Comparison of ENCODE assay signal across 9 mouse cellular contexts in genomic region chrX:136868061-136869040, GRCm38 (mm10). TPM values are rescaled to one million over a fixed set of nuclear protein-coding genes. Genes with fewer than 3 reads are reported as not detected.
DNase-seq lines count a peak whose midpoint lies in the region; ATAC-seq and TF ChIP-seq lines count a peak whose summit lies in the region.
"Had no signal": no experiment of that assay in that cellular context is flagged by ENCODE, and none has a peak within 500 bp of the region (broad histone marks: within the 10 kb centered on the region; RNA-seq: fewer than 3 reads in every experiment).

Rab9b (minus strand) TSS chrX:136868755.

- H3K27me3 ChIP-seq in kidney, embryonic 14.5 days (ENCODE audit: control insufficient read depth, insufficient read depth, low read length) = no peaks in the 10 kb centered on the region; the same call in 1 of the 2 replicates
- H3K27me3 ChIP-seq in forebrain, embryonic 13.5 days = no peaks in the 10 kb centered on the region
- no peaks in the 10 kb centered on the region for H3K27me3 ChIP-seq in intestine, embryonic 16.5 days (replicated peaks; ENCODE audit: control insufficient read depth, insufficient read depth, low read length)
- no peaks in the 10 kb centered on the region for H3K27me3 ChIP-seq in limb, embryonic 14.5 days (ENCODE audit: control insufficient read depth, insufficient read depth, low read length)
- no peaks in the 10 kb centered on the region for H3K27me3 ChIP-seq in neural tube, embryonic 14.5 days (ENCODE audit: control insufficient read depth, insufficient read depth, low read length)

- no peak for DNase-seq in kidney, adult 18-20 months
- peak; percentile 2 for DNase-seq in limb, embryonic 14.5 days (ENCODE audit: low spot score)
- no peak for DNase-seq in adipocyte (ENCODE audit: low spot score)

- H3K27ac ChIP-seq in kidney, embryonic 14.5 days (ENCODE audit: low read depth, low read length) = no peak within 1 kb of the TSS
- peak within 1 kb of the TSS; percentile 19; the same call in 1 of the 2 replicates for H3K27ac ChIP-seq in forebrain, embryonic 13.5 days
- H3K27ac ChIP-seq in intestine, embryonic 16.5 days (ENCODE audit: low read length) = no peak within 1 kb of the TSS
- H3K27ac ChIP-seq in limb, embryonic 14.5 days (replicated peaks; ENCODE audit: low read depth, low read length) = no peak within 1 kb of the TSS
- peak within 1 kb of the TSS; percentile 58 for H3K27ac ChIP-seq in neural tube, embryonic 14.5 days (ENCODE audit: low read depth, low read length)

- H3K4me1 ChIP-seq in kidney, embryonic 14.5 days (ENCODE audit: control insufficient read depth, insufficient read depth, low read length) = no peaks in the 10 kb centered on the region
- H3K4me1 ChIP-seq in forebrain, embryonic 13.5 days = no peaks in the 10 kb centered on the region
- H3K4me1 ChIP-seq in intestine, embryonic 16.5 days (ENCODE audit: control insufficient read depth, insufficient read depth, low read length) = no peaks in the 10 kb centered on the region
- H3K4me1 ChIP-seq in limb, embryonic 14.5 days (ENCODE audit: control insufficient read depth, insufficient read depth, low read length) = no peaks in the 10 kb centered on the region
- H3K4me1 ChIP-seq in neural tube, embryonic 14.5 days (ENCODE audit: control insufficient read depth, insufficient read depth, low read length) = no peaks in the 10 kb centered on the region

- peak within 1 kb of the TSS; percentile 43 for H3K4me3 ChIP-seq in kidney, embryonic 14.5 days (ENCODE audit: low read length)
- H3K4me3 ChIP-seq in forebrain, embryonic 13.5 days = peak within 1 kb of the TSS; percentile 54
- H3K4me3 ChIP-seq in intestine, embryonic 16.5 days (ENCODE audit: low read length) = peak within 1 kb of the TSS; percentile 48
- peak within 1 kb of the TSS; percentile 44 for H3K4me3 ChIP-seq in limb, embryonic 14.5 days (replicated peaks; ENCODE audit: low read length)
- peak within 1 kb of the TSS; percentile 55 for H3K4me3 ChIP-seq in neural tube, embryonic 14.5 days (ENCODE audit: low read depth, low read length)

- H3K9ac ChIP-seq in kidney, embryonic 14.5 days (ENCODE audit: low read depth, low read length) = peak within 1 kb of the TSS; percentile 28; the same call in 1 of the 2 replicates
- peak within 1 kb of the TSS; percentile 63 for H3K9ac ChIP-seq in forebrain, embryonic 13.5 days
- H3K9ac ChIP-seq in intestine, embryonic 16.5 days (ENCODE audit: low read depth, low read length) = peak within 1 kb of the TSS; percentile 45; the same call in 1 of the 2 replicates
- peak within 1 kb of the TSS; percentile 40 for H3K9ac ChIP-seq in limb, embryonic 14.5 days (ENCODE audit: low read depth, low read length, severe bottlenecking)
- H3K9ac ChIP-seq in neural tube, embryonic 14.5 days (replicated peaks; ENCODE audit: low read depth, low read length) = peak within 1 kb of the TSS; percentile 60

- peak within 1 kb of the TSS; percentile 68 for H3K4me2 ChIP-seq in kidney, embryonic 14.5 days (replicated peaks; ENCODE audit: low read depth, low read length)
- H3K4me2 ChIP-seq in forebrain, embryonic 13.5 days = peak within 1 kb of the TSS; percentile 61
- peak within 1 kb of the TSS; percentile 79 for H3K4me2 ChIP-seq in intestine, embryonic 16.5 days (ENCODE audit: low read depth, low read length)
- peak within 1 kb of the TSS; percentile 65 for H3K4me2 ChIP-seq in limb, embryonic 14.5 days (replicated peaks; ENCODE audit: low read depth, low read length, severe bottlenecking)
- peak within 1 kb of the TSS; percentile 45 for H3K4me2 ChIP-seq in neural tube, embryonic 14.5 days (ENCODE audit: low read depth, low read length)

- TF ChIP-seq POLR2A in limb, embryonic 14.5 days (IDR thresholded peaks at IDR 0.05; ENCODE audit: borderline replicate concordance, extremely low read depth, insufficient read depth, insufficient read length) = no peak

- WGBS in kidney, embryonic 14.5 days = 20% methylated on average over 35 of the region's 36 CpGs
- WGBS in forebrain, embryonic 13.5 days = 23% methylated on average over 26 of the region's 36 CpGs
- 16% methylated on average over 20 of the region's 36 CpGs for WGBS in intestine, embryonic 16.5 days
- WGBS in limb, embryonic 14.5 days = 18% methylated on average over 36 of the region's 36 CpGs
- 16% methylated on average over 30 of the region's 36 CpGs for WGBS in neural tube, embryonic 14.5 days

- H3K9me3 ChIP-seq in kidney, embryonic 14.5 days (ENCODE audit: control insufficient read depth, low read length) = no peaks in the 10 kb centered on the region
- no peaks in the 10 kb centered on the region for H3K9me3 ChIP-seq in forebrain, embryonic 13.5 days (replicated peaks)
- H3K9me3 ChIP-seq in intestine, embryonic 16.5 days (ENCODE audit: control insufficient read depth, low read length) = no peaks in the 10 kb centered on the region
- no peaks in the 10 kb centered on the region for H3K9me3 ChIP-seq in limb, embryonic 14.5 days (ENCODE audit: control insufficient read depth, low read length)
- H3K9me3 ChIP-seq in neural tube, embryonic 14.5 days (ENCODE audit: control insufficient read depth, low read length) = no peaks in the 10 kb centered on the region

- peak; percentile 78 for ATAC-seq in kidney, embryonic 14.5 days (ENCODE audit: low FRiP score, low TSS enrichment)
- ATAC-seq in cerebellum, adult (ENCODE audit: insufficient number of reproducible peaks, low FRiP score, low TSS enrichment) = peak; percentile 94
- ATAC-seq in forebrain, embryonic 13.5 days = peak; percentile 94
- peak; percentile 67 for ATAC-seq in intestine, embryonic 16.5 days
- ATAC-seq in limb, embryonic 14.5 days (ENCODE audit: low FRiP score, low read depth) = no peak
- ATAC-seq in neural tube, embryonic 14.5 days (ENCODE audit: low read depth) = peak; percentile 94

- no peaks in the 10 kb centered on the region for H3K36me3 ChIP-seq in kidney, embryonic 14.5 days (ENCODE audit: control insufficient read depth, insufficient read depth, low read length)
- H3K36me3 ChIP-seq in forebrain, embryonic 13.5 days (ENCODE audit: poor library complexity, severe bottlenecking) = no peaks in the 10 kb centered on the region
- H3K36me3 ChIP-seq in intestine, embryonic 16.5 days (ENCODE audit: control insufficient read depth, insufficient read depth, low read length) = no peaks in the 10 kb centered on the region
- H3K36me3 ChIP-seq in limb, embryonic 14.5 days (ENCODE audit: control insufficient read depth, insufficient read depth, low read length) = no peaks in the 10 kb centered on the region
- H3K36me3 ChIP-seq in neural tube, embryonic 14.5 days (ENCODE audit: control insufficient read depth, insufficient read depth, low read length) = no peaks in the 10 kb centered on the region

RNA-seq across cellular contexts. Expression of gene Rab9b, which starts in this region (rescaled TPM):
- 0.12 TPM in 1 of 2 replicates, not detected in the other for polyA plus RNA-seq in kidney, embryonic 14.5 days (2014; fragmentation: Nextera tagmentation; extraction: Ambion mirVana)
- 5.8 and 6.3 TPM in 2 replicates for polyA plus RNA-seq in forebrain, embryonic 13.5 days (2015; fragmentation: Nextera tagmentation; extraction: Ambion mirVana)
- polyA plus RNA-seq in intestine, embryonic 16.5 days (2015; fragmentation: Nextera tagmentation; extraction: Ambion mirVana) = 0.37 and 0.44 TPM in 2 replicates
- polyA plus RNA-seq in limb, embryonic 14.5 days (2012; rRNA removed) = 0.09 and 0.16 TPM in 2 replicates
- 0.23 and 0.44 TPM in 2 replicates for polyA plus RNA-seq in limb, embryonic 14.5 days (2014; fragmentation: Nextera tagmentation; extraction: Ambion mirVana)
- 29.1 and 29.8 TPM in 2 replicates for polyA plus RNA-seq in neural tube, embryonic 14.5 days (2014; fragmentation: Nextera tagmentation; extraction: Ambion mirVana)
- polyA plus RNA-seq: spleen, adult 2 months had no signal

Comparison
In these comparisons a context has a peak if more than half of its experiments do, and no peak if none do; other contexts are left out.
1. Peak in ATAC-seq, H3K4me3 ChIP-seq, H3K9ac ChIP-seq and H3K4me2 ChIP-seq in kidney, embryonic 14.5 days; RNA of the gene not detected or under 1 TPM.
2. Peak in ATAC-seq, H3K4me3 ChIP-seq, H3K9ac ChIP-seq and H3K4me2 ChIP-seq in intestine, embryonic 16.5 days; RNA of the gene not detected or under 1 TPM.
3. Peak in DNase-seq, H3K4me3 ChIP-seq, H3K9ac ChIP-seq and H3K4me2 ChIP-seq in limb, embryonic 14.5 days; RNA of the gene not detected or under 1 TPM.
4. H3K27ac ChIP-seq: peak in forebrain, embryonic 13.5 days (single experiment) and neural tube, embryonic 14.5 days (single experiment); none in kidney, embryonic 14.5 days (single experiment), intestine, embryonic 16.5 days (single experiment) and limb, embryonic 14.5 days (single experiment).
5. Peak in every context shown above with its lines, with median percentiles within 50 percentile points of each other: H3K4me2 ChIP-seq, H3K4me3 ChIP-seq and H3K9ac ChIP-seq.